Mouse (Mus musculus) monocyte, adult 2 months (primary cell): ENCODE data around the gene Trim27.
A peak's percentile ranks its signal among the peaks of the same experiment; 100 is the strongest.

ENCODE experiments used
- DNase-seq, 2 experiments: peaks; one replicate each; pipeline ENCODE4 v3.0.0; 2022; ENCODE audit warnings: low spot score in 2 of 2, low read depth in 1 of 2

Gene Trim27

DNA sequence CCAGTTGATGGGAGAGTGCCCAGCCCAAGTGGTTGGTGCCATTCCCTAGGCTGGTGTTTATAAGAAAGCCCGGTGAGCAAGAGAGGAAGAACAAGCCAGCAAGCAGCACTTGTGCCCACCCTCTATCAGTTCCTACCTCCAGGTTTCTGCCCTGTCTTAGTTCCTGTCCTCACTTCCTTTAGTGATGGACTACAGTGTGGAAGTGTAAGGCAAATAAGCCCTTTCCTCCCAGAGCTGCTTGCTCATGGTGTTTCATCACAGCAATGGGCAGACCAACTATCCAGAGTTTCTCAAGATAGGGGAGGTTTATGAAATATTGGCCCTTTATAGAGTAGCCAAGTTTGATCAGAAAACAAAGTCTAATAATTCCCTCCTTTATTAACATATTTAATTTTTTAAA is 37.5 kb downstream of the Trim27 start:
- no peak for DNase-seq

DNA sequence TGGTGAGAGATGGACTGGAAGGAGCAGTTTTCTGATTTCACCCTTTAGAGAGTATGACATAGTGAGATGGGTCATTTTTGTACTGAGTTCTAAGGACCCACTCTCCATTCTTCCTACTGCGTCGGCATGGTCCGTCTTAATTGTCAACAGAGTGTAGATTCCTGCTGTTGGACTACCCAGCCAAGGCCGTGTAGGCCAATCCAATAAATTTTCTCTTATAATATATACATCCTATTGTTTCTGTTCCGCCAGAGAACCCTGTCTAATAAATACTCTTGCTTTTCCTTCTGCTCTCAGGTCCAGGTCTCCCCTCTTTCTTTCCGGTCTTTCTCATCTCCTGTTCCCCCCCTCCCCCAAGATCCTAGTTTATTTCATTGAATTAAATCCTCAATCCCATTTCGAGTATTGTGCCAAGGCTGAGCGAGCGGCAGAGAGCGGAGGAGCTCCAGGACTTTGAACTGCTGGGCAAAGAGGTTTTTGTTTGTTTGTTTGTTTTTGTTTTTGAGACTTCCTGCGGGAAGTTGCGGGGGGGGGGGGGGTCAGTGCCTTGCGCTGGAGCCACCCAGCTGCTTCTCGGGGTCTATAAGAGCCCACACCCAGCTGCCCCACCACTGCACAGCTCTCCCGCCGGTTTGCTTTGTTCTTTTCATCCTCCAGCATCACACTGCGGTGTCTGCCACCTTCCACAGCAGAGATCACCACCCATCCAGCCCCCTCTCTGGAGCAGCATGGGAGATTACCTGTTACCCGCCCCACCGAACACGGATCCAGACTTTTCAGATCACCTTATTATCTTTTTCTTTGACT is 42.6 kb downstream of the Trim27 start:
- DNase-seq: no peak

DNA sequence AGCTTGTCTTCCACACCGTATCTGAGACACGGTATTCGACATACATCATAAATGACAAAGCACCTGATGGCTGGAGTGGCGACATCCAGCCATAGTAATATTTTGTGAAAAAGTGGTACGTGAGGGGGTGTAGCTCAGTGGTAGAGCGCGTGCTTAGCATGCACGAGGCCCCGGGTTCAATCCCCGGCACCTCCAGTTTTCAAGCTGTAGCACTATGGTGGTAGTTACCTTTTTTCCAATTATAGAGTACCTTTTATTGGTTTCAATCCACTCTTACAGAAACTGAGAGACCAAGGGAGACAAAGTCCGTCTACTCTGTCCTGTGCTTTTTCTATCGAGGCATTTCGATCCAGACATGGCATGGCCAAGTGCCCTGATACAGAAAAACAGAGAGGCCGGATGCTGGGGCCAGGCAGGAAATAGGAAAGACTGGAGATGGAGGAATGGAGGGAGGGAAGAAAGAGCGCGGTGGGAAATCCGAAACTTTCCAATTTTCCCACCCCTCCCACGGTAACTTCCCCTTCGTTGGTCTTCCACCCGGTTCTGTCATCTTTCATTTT is 43.3 kb downstream of the Trim27 start:
- peak; percentile 45 to 68 for DNase-seq

DNA sequence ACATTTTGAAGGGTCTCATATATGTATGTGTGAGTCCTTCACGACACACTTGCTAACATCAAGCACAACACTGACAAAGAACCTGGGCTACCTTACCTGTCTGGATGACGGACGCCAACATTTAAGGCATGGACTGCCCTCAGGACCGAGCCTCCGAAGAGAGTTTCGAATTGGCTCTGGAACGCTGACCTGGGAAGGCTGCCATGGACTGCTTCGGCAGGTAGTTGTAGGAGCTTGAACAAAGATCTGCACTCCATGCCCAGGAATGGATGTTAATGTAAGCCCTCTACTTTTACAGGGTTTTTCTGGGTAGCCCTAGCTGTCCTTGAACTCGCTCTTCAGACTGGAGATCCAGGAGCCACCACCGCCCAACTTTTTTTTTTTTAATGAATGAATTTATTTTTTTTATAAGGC is 44.0 kb downstream of the Trim27 start:
- no peak for DNase-seq

DNA sequence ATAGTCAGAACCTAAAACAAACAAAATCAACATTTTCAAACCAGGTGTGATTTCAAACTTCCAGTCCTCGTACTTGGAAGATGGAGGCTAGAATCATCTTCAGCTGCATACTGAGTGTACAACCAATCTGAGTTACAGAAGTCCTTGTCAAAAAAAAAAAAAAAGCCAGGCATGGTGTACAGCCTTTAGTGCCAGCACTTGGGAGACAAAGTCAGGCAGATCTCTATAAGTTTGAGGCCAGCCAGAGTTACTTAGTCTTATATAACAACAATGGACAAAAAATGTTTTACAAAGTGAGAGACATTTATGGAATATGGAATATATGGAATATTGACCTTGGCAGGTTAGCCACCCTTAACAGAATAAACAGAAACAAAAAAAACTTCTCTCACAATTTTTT is 45.1 kb downstream of the Trim27 start:
- no peak for DNase-seq

DNA sequence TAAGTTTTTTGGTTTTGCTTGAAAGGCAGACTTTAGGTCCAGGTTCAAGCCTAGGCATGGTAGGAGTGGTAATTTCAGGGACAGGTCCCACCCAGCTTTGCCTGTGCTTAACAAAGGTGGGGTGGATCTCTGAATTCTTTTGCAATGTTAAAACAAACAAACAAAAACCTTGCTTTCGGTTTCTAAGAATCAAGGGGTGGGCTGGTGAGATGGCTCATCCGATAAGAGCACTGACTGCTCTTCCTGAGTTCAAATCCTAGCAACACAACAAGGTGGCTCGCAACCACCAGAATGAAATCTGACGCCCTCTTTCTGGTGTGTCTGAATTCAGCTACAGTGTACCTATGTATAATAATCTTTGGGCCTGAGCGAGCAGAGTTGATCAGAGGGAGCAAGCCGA is 46.0 kb downstream of the Trim27 start:
- DNase-seq: no peak

DNA sequence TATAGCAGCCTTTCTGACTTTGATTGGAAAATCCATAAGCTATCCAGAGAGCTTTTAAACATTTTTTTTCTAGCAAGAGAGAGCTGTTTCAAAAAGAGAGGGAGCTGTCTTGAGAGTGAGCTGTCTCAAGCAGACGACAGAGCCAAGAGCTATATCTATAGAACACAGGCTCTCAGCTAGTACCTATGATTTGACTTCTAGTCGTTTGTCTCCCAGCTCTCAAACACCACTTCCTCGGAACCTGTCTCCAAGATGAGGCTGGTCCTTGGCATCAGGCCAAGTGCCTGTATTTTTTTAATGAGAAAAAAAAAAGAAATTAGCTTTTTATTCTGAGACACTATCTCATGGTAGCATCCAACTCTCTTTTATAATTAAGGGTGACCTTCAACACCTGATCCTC is 46.8 kb downstream of the Trim27 start:
- DNase-seq: no peak

DNA sequence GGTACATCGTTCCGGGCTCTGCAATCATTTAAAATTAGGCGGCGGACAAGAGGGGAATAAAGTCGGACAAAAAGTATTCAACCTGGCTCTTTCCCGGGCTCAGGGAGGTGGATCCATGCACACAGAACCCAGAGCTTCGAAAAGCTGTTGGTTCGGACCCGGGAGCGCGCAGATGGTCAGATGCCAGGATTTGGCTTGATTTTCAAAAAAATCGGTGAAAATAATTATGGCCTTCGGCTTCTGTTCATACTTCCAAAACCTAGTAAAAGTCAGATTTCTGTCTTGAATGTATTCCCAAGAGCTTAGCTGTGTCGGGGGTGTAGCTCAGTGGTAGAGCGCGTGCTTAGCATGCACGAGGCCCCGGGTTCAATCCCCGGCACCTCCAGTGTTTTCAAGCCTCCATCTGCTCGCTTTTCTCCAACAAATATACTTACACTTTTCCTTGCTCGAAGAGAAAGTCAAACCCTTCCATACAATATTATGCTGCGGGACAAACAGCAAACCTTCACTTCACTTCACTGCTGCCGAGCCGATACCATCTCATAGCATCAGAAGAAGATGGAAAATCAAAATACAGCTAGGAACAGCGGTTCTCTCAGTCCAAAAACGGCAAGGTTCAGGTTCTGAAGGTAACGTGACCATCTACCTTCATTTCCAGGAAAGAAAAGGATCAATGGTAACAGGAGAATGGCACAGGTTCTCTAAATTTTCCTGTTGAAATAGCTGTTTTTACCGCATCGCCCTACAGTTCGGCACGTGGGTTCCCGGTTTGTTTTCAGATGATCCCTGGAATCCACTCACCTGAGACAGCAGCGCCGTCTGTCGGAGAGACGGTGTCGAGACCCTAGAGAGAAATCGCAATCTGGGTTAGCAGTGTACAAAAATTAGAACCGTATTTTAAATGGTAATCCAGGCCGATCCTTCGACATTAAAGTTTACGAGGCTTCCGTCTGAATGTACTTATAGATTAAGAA is 54.8 kb downstream of the Trim27 start:
- peak; percentile 10 to 57 for DNase-seq

DNA sequence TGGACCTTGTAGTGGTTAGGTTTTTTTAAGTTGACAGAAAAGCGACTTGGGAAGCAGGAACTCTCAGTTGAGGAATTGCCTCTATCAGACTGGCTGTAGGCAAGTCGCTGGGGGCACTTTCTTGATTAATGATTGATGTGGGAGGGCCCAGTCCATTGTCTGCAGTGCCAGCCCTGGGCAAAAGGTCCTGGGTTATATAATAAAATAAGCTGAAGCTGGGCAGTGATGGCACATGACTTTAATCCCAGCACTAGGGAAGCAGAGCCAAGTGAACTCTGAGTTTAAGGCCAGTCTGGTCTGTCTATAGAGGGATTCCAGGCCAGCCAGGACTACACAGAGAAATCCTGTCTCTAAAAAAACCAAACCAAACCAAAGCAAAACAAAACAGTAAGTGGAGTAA is 57.5 kb downstream of the Trim27 start:
- no peak for DNase-seq

DNA sequence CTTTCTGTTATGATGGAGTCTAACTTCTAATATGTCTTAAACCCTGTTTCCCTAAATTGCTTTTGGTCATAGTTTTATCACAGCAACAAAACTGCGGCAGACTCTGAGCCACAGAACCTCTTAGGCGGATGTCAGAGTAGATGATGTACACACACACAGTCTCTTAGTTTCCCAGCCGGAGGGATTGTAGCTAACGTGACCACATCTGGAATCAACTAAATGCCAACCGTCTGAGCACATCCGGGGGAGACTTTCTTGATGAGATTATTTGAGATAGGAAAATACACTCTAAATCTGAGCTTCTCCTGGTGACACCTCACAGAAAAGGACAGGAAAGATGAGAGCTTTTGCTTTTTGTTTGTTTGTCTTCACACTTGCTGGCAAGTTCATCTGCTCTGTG is 57.9 kb downstream of the Trim27 start:
- no peak for DNase-seq

DNA sequence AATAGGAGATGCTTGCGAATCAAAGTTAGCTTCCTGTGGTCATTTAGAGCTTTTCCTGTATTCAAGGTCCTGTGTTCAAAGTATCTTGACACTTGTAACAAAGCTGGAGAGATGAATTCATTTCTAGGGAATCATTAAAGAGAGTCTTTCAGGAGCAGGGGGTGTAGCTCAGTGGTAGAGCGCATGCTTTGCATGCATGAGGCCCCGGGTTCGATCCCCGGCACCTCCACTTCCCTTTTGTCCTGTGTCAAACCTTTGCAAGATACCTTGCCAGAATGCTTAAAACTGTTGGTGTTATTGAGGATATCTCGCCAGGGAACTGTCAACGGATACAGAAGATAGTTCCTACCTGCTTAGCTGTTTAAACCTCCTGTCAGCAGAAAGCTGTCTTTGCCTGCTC is 61.5 kb downstream of the Trim27 start:
- no peak for DNase-seq

DNA sequence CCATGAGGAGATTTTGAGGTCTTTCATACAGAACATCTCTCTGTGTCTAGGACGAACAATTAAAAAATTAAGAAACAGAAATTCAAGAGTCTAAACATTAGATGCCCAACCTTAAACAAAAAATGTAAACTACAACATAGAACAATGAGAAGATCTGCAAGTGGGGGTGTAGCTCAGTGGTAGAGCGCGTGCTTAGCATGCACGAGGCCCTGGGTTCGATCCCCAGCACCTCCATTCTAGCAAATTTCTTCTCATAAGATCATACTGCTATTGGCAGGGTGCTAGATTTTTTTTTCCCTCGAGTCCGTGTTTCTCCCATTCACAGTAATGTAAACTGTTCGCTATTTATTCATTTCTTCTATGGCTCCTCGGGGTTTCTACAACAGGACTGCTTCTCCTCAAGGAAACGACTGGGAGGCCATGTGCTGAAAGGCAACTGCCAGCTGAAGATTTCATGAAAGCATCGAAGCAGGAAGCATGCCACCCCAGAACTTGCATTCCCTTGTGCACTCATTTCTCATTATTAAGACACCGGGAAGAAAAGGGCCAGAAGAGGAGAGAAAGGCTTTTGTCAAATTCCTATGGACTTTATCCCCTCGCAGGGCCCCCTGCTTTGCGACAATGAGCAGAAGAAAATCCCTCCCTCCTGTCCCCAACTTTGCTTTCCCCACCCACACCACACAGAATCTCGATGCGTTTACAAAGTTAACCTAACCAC is 63.3 kb downstream of the Trim27 start:
- DNase-seq: no peak

DNA sequence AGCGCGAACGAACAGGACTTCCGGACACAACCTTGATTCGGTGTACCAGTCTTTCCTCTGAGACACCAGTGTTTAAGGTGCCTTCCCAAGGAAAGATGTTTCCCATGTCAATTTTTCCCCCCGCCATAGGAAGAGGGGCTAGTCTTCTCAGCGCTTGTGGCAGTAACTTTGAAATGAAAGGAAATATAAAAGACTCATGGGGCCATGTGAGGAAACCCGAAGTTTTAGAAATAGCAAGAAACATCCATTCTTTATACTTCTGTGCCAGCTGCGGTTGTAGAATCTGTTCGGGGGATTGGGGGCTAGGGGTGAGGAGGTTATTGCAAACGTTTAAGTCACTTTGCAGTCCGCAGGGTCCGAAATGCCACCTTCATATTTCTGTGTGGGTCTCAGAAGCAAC is 64.0 kb downstream of the Trim27 start:
- no peak for DNase-seq

DNA sequence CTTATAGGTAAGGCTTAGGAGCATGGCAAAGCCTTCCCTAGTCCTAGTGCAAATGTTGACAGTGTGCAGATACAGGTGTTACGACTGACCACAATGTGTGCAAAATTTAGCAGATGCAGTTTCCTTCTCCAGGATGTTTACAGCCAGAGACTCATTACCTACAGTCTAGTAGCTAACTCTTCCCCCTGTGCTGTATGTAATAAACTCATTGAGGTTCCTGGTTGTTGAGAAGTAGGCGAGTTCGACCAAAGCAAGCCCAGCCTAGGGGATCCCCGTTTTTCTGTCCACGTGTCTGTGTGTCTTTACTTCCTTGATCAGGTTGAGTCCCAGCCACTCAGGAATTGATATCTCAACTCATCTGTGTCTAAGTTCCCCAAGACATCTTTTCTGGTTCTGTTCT is 64.8 kb downstream of the Trim27 start:
- DNase-seq: no peak
